Mouse (Mus musculus): ENCODE measurements around the gene Atp10a. TPM values are rescaled to one million over a fixed set of nuclear protein-coding genes. Genes with fewer than 3 reads are reported as not detected.

Atp10a gene
- 29.3 TPM for polyA plus RNA-seq (2017; shearing (Covaris generic))

GRCm38 (mm10) chr7:58655866-58656265 is at the start of gene Atp10a:
Gene Atp10a (plus strand): TSS chr7:58656166.

Data from naive thymus-derived CD4-positive, alpha-beta T cell, adult 5 months (primary cell).